Mouse (Mus musculus) ES-Bruce4 (cell line): ENCODE results near the gene Col4a1. TPM values are rescaled to one million over a fixed set of nuclear protein-coding genes. Genes with fewer than 3 reads are reported as not detected.

ENCODE experiments used
- H3K27ac ChIP-seq: 2 replicates; pipeline ENCODE4 v1.5.1; 2012; ENCODE audit warnings: low read length, inconsistent platforms; ENCODE audit not compliant: insufficient read depth
- H3K27me3 ChIP-seq: 2 replicates; pipeline ENCODE4 v1.6.1; 2012; ENCODE audit warnings: mild to moderate bottlenecking, low read length, inconsistent platforms; ENCODE audit not compliant: control insufficient read depth, poor library complexity, insufficient read depth, severe bottlenecking
- H3K36me3 ChIP-seq: 2 replicates; pipeline ENCODE4 v1.6.1; 2012; ENCODE audit warnings: inconsistent platforms, mild to moderate bottlenecking, low read length, moderate library complexity; ENCODE audit not compliant: control insufficient read depth, poor library complexity, insufficient read depth, severe bottlenecking
- H3K4me1 ChIP-seq: one replicate; pipeline ENCODE4 v1.8.1; 2011; ENCODE audit warnings: low read length; ENCODE audit not compliant: control insufficient read depth, insufficient read depth
- H3K4me3 ChIP-seq: 2 replicates; pipeline ENCODE4 v1.5.1; 2011; ENCODE audit warnings: low read depth, mild to moderate bottlenecking, low read length
- H3K9ac ChIP-seq: 2 replicates; pipeline ENCODE4 v1.6.1; 2012; ENCODE audit warnings: low read depth, mild to moderate bottlenecking, inconsistent platforms; ENCODE audit not compliant: poor library complexity, severe bottlenecking
- H3K9me3 ChIP-seq: replicated peaks from 2 replicates; pipeline ENCODE4 v1.6.1; 2012; ENCODE audit warnings: mild to moderate bottlenecking, low read length, inconsistent platforms; ENCODE audit not compliant: control insufficient read depth, poor library complexity, insufficient read depth, severe bottlenecking
- CTCF ChIP-seq: IDR thresholded peaks from one replicate; pipeline ENCODE4 v1.8.1; 2011; ENCODE audit warnings: low read depth, low read length
- EP300 ChIP-seq: IDR thresholded peaks from 2 replicates; pipeline ENCODE4 v1.6.1; 2011; ENCODE audit warnings: low read depth, low read length; ENCODE audit not compliant: insufficient read depth
- POLR2A ChIP-seq: IDR thresholded peaks from one replicate; pipeline ENCODE4 v1.8.1; 2011; ENCODE audit warnings: low read length; ENCODE audit not compliant: insufficient read depth
- polyA plus RNA-seq: library from polyadenylated mRNA; stranded (reverse); fragments of >200 nt; gene quantifications from 2 replicates; pipeline ENCODE4 v1.2.4, GENCODE M21; 2011; ENCODE audit warnings: low read depth; ENCODE audit not compliant: missing spikeins, insufficient read depth, insufficient read length

The Col4a1 gene
- polyA plus RNA-seq, 1 experiment, result 56.3 TPM

- Histone ChIP-seq H3K9ac (no peak overlapping the region), H3K27me3 (no peaks in the 10 kb centered on the region), H3K27ac (no peak overlapping the region), H3K4me3 (no peak overlapping the region), H3K4me1 (no peaks in the 10 kb centered on the region), H3K36me3 (no peaks in the 10 kb centered on the region), H3K9me3 (no peaks in the 10 kb centered on the region)
- TF ChIP-seq EP300 (no peak), POLR2A (no peak), CTCF (no peak)
Observed at GRCm38 (mm10) chr8:11155579-11156318, 156.9 kb downstream of the Col4a1 start.

- no peak overlapping the region for H3K4me3 ChIP-seq
- H3K9me3 ChIP-seq, result no peaks in the 10 kb centered on the region; the same call in 1 of the 2 replicates
- H3K4me1 ChIP-seq, result no peaks in the 10 kb centered on the region
- no peaks in the 10 kb centered on the region for H3K27me3 ChIP-seq
- H3K9ac ChIP-seq, result no peak overlapping the region
- no peak overlapping the region for H3K27ac ChIP-seq
- no peaks in the 10 kb centered on the region for H3K36me3 ChIP-seq
- TF ChIP-seq CTCF, result no peak
Observed at GRCm38 (mm10) chr8:11150268-11150667, 162.4 kb downstream of the Col4a1 start.

- no peak overlapping the region for H3K9ac ChIP-seq
- TF ChIP-seq CTCF, result no peak
- H3K4me3 ChIP-seq, result no peak overlapping the region
- H3K36me3 ChIP-seq, result no peaks in the 10 kb centered on the region
- no peaks in the 10 kb centered on the region for H3K27me3 ChIP-seq
- H3K27ac ChIP-seq, result no peak overlapping the region
- no peaks in the 10 kb centered on the region; the same call in 1 of the 2 replicates for H3K9me3 ChIP-seq
- H3K4me1 ChIP-seq, result no peaks in the 10 kb centered on the region
Observed at GRCm38 (mm10) chr8:11149201-11149810, 163.3 kb downstream of the Col4a1 start.

GRCm38 (mm10) chr8:11148797-11149196 lies 163.8 kb downstream of the Col4a1 start:
- Histone ChIP-seq H3K27ac (no peak overlapping the region), H3K36me3 (no peaks in the 10 kb centered on the region), H3K27me3 (no peaks in the 10 kb centered on the region), H3K9ac (no peak overlapping the region), H3K4me1 (no peaks in the 10 kb centered on the region), H3K4me3 (no peak overlapping the region), H3K9me3 (no peaks in the 10 kb centered on the region; the same call in 1 of the 2 replicates)
- TF ChIP-seq CTCF, result no peak
- TF ChIP-seq POLR2A, result no peak
- TF ChIP-seq EP300, result no peak

Other genes with a start within 250 kb of the Col4a1 start
- gene Col4a2, start within 50 bp of the Col4a1 start, polyA plus RNA-seq, result 30.3 and 31.7 TPM in 2 replicates
- 1.4 and 1.6 TPM in 2 replicates for gene Rab20, start 165.9 kb upstream of the Col4a1 start, polyA plus RNA-seq
- 34.7 and 35.5 TPM in 2 replicates for gene Naxd, start 184.7 kb upstream of the Col4a1 start, polyA plus RNA-seq
- gene Cars2, start 238.0 kb upstream of the Col4a1 start, polyA plus RNA-seq, result 19.5 and 19.9 TPM in 2 replicates
- 58.2 and 59.1 TPM in 2 replicates for gene Ing1, start 242.7 kb upstream of the Col4a1 start, polyA plus RNA-seq